Mouse (Mus musculus) left cerebral cortex, adult 9 months (tissue): ENCODE measurements around the gene Gm4869.
A peak's percentile ranks its signal among the peaks of the same experiment; 100 is the strongest.

ENCODE experiments used
- DNase-seq, 2 experiments: peaks; one replicate each; pipeline ENCODE4 v3.0.0; 2022; ENCODE audit warnings: low spot score in 2 of 2

The Gm4869 gene

DNA sequence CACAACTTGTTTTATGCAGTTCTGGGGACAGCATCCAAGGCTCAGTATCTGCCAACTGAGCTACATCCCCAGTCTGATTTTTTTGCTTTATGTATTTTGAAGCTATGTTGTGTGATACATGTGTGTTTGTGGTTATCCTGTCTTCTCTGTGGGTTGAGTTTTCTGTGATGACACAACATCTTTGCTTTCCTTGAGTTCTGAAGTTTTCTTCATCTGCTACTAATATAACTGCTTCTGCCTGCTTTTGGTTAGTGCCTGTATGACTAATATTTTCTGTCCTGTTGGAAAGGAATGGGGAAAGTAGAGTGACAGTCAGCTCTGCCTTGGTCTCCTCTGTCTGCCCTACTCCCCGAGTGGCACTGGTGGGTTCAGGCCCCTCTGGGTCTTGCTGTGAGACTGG is 75.8 kb downstream of the Gm4869 start:
- DNase-seq = no peak

GRCm38 (mm10) chr5:140526754-140527153 is 81.3 kb downstream of the Gm4869 start:
- DNase-seq = no peak

DNA sequence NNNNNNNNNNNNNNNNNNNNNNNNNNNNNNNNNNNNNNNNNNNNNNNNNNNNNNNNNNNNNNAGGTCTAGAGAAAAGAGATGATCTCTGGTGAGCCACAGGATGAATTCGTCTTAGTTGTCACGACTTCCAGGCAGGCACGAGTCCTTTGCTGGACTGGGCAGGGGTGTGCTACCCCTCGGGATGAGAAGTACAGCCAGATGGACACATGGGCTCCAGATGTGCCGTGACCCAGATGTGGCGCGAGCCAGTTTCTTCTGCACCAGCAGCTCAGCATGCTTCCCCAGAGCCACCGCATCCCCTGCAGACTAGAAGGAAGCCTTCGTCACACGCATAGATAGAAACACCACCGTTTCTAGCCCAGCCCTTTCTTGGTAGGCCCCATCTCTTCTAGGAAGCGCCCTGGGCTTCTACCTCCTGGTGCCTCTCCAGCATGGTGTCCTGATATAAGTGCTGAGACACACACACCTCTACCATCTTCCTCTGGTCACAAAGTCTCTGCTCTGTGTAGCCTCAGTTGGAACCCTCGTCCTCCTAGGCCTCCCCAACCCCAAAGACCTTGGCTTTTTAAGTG is 92.8 kb downstream of the Gm4869 start:
- no peak for DNase-seq

GRCm38 (mm10) chr5:140540106-140540505 is 94.7 kb downstream of the Gm4869 start:
- peak in 1 of 2 experiments; percentile 78 for DNase-seq

- peak in 1 of 2 experiments; percentile 67 for DNase-seq
Measured at GRCm38 (mm10) chr5:140542811-140543575, 97.5 kb downstream of the Gm4869 start.
